Mouse (Mus musculus): ENCODE measurements around the gene Tsc2. TPM values are rescaled to one million over a fixed set of nuclear protein-coding genes. Genes with fewer than 3 reads are reported as not detected.

Gene Tsc2
- polyA plus RNA-seq, 1 experiment from 2014 or later, result 23.7 TPM

GRCm38 (mm10) chr17:24644030-24644715 is 11.7 kb upstream of the Tsc2 start:
- peaks cover 2% of the 10 kb centered on the region for H3K4me1 ChIP-seq (ENCODE audit: control insufficient read depth, low read depth, low read length)
- peaks cover 11% of the 10 kb centered on the region for H3K27me3 ChIP-seq (ENCODE audit: control insufficient read depth, insufficient read depth, low read depth, low read length)
- no peak overlapping the region for H3K4me3 ChIP-seq (ENCODE audit: low read depth, low read length)
- 40% methylated on average over 7 of the region's 7 CpGs for WGBS (ENCODE audit: insufficient replicate concordance)
- no peak overlapping the region for H3K9ac ChIP-seq (ENCODE audit: low read depth, low read length)
- no peak overlapping the region for H3K4me2 ChIP-seq (ENCODE audit: low read depth, low read length)
- ATAC-seq (ENCODE audit: low read depth), result peak; percentile 25; the same call in 1 of the 2 replicates
- H3K36me3 ChIP-seq (ENCODE audit: control insufficient read depth, insufficient read depth), result no peaks in the 10 kb centered on the region
- no peaks in the 10 kb centered on the region for H3K9me3 ChIP-seq (replicated peaks; ENCODE audit: control insufficient read depth, low read length)
- no peak overlapping the region for H3K27ac ChIP-seq (ENCODE audit: low read length)

GRCm38 (mm10) chr17:24642791-24643343 is 10.4 kb upstream of the Tsc2 start:
- H3K27me3 ChIP-seq (ENCODE audit: control insufficient read depth, insufficient read depth, low read depth, low read length), result no peaks in the 10 kb centered on the region
- H3K9me3 ChIP-seq (replicated peaks; ENCODE audit: control insufficient read depth, low read length), result no peaks in the 10 kb centered on the region
- H3K4me1 ChIP-seq (ENCODE audit: control insufficient read depth, low read depth, low read length), result peaks cover 2% of the 10 kb centered on the region
- H3K9ac ChIP-seq (ENCODE audit: low read depth, low read length), result no peak overlapping the region
- H3K36me3 ChIP-seq (ENCODE audit: control insufficient read depth, insufficient read depth), result no peaks in the 10 kb centered on the region
- ATAC-seq (ENCODE audit: low read depth), result no peak
- no peak overlapping the region for H3K27ac ChIP-seq (ENCODE audit: low read length)
- no peak overlapping the region for H3K4me2 ChIP-seq (ENCODE audit: low read depth, low read length)
- H3K4me3 ChIP-seq (ENCODE audit: low read depth, low read length), result no peak overlapping the region
- WGBS (ENCODE audit: insufficient replicate concordance), result 74% methylated on average over 6 of the region's 6 CpGs

DNA sequence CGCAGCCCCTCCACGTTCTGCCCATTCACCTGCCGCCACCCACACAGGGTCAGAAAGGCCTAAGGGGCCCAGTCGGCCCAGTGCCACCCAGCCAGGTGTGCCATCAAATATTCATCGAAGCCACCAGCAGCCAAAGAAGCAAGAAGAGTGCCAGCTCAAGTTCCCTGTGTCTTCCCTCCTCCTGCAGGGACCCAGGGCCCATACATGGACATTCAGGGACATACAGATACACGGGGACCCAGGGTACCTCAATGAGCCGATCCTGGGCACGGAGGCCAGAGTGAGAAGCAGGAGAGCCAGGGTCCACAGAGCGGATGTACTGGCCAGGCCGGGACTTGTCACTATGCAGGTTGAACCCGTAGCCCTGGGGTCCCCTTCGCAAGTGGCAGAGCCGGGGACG is 9.5 kb upstream of the Tsc2 start:
- no peak for ATAC-seq (ENCODE audit: low read depth)
- H3K4me1 ChIP-seq (ENCODE audit: control insufficient read depth, low read depth, low read length), result peaks cover 3% of the 10 kb centered on the region
- H3K4me3 ChIP-seq (ENCODE audit: low read depth, low read length), result no peak overlapping the region
- no peaks in the 10 kb centered on the region for H3K36me3 ChIP-seq (ENCODE audit: control insufficient read depth, insufficient read depth)
- 76% methylated on average over 14 of the region's 14 CpGs for WGBS (ENCODE audit: insufficient replicate concordance)
- H3K27ac ChIP-seq (ENCODE audit: low read length), result no peak overlapping the region
- H3K4me2 ChIP-seq (ENCODE audit: low read depth, low read length), result no peak overlapping the region
- no peaks in the 10 kb centered on the region for H3K27me3 ChIP-seq (ENCODE audit: control insufficient read depth, insufficient read depth, low read depth, low read length)
- H3K9me3 ChIP-seq (replicated peaks; ENCODE audit: control insufficient read depth, low read length), result no peaks in the 10 kb centered on the region
- H3K9ac ChIP-seq (ENCODE audit: low read depth, low read length), result no peak overlapping the region

- Histone ChIP-seq H3K4me1 (ENCODE audit: control insufficient read depth, low read depth, low read length) (peaks cover 8% of the 10 kb centered on the region), H3K27ac (ENCODE audit: low read length) (no peak overlapping the region), H3K9me3 (replicated peaks; ENCODE audit: control insufficient read depth, low read length) (no peaks in the 10 kb centered on the region), H3K36me3 (ENCODE audit: control insufficient read depth, insufficient read depth) (no peaks in the 10 kb centered on the region), H3K4me3 (ENCODE audit: low read depth, low read length) (no peak overlapping the region), H3K27me3 (ENCODE audit: control insufficient read depth, insufficient read depth, low read depth, low read length) (no peaks in the 10 kb centered on the region), H3K4me2 (ENCODE audit: low read depth, low read length) (no peak overlapping the region), H3K9ac (ENCODE audit: low read depth, low read length) (no peak overlapping the region)
- no peak for ATAC-seq (ENCODE audit: low read depth)
- WGBS (ENCODE audit: insufficient replicate concordance), result 88% methylated on average over 15 of the region's 15 CpGs
Measured at GRCm38 (mm10) chr17:24640581-24640980, 8.2 kb upstream of the Tsc2 start.

- ATAC-seq (ENCODE audit: low read depth), result no peak
- H3K9me3 ChIP-seq (replicated peaks; ENCODE audit: control insufficient read depth, low read length), result no peaks in the 10 kb centered on the region
- H3K36me3 ChIP-seq (ENCODE audit: control insufficient read depth, insufficient read depth), result no peaks in the 10 kb centered on the region
- WGBS (ENCODE audit: insufficient replicate concordance), result 75% methylated on average over 7 of the region's 7 CpGs
- H3K4me3 ChIP-seq (ENCODE audit: low read depth, low read length), result no peak overlapping the region
- H3K9ac ChIP-seq (ENCODE audit: low read depth, low read length), result no peak overlapping the region
- no peak overlapping the region for H3K27ac ChIP-seq (ENCODE audit: low read length)
- no peak overlapping the region for H3K4me2 ChIP-seq (ENCODE audit: low read depth, low read length)
- peaks cover 8% of the 10 kb centered on the region for H3K4me1 ChIP-seq (ENCODE audit: control insufficient read depth, low read depth, low read length)
- H3K27me3 ChIP-seq (ENCODE audit: control insufficient read depth, insufficient read depth, low read depth, low read length), result no peaks in the 10 kb centered on the region
Measured at GRCm38 (mm10) chr17:24640119-24640518, 7.7 kb upstream of the Tsc2 start.

DNA sequence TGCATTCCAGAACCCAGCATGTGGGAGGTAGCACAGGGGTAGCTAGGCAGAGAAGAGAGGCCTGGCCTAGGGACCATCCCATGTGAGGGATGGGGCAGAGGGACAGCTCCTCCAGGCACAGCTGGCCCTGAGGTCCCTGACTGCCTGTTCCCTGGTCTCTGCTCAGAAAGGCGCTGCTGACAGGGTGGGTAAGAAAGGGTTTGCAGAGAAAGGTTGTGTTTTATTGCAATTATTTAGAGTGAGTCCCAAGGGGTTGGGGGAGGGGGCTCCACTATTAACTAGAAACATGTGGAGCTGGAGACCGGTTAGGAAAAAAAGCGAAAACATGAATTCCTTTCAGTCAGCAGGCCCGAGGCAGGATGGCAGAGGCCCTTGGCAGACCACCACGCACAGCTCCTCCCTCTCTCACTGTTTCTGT is 7.2 kb upstream of the Tsc2 start:
- Histone ChIP-seq H3K4me1 (ENCODE audit: control insufficient read depth, low read depth, low read length) (peaks cover 6% of the 10 kb centered on the region), H3K27me3 (ENCODE audit: control insufficient read depth, insufficient read depth, low read depth, low read length) (no peaks in the 10 kb centered on the region), H3K27ac (ENCODE audit: low read length) (no peak overlapping the region), H3K4me2 (ENCODE audit: low read depth, low read length) (no peak overlapping the region), H3K4me3 (ENCODE audit: low read depth, low read length) (no peak overlapping the region), H3K9me3 (replicated peaks; ENCODE audit: control insufficient read depth, low read length) (no peaks in the 10 kb centered on the region), H3K36me3 (ENCODE audit: control insufficient read depth, insufficient read depth) (no peaks in the 10 kb centered on the region), H3K9ac (ENCODE audit: low read depth, low read length) (no peak overlapping the region)
- 78% methylated on average over 5 of the region's 5 CpGs for WGBS (ENCODE audit: insufficient replicate concordance)
- no peak for ATAC-seq (ENCODE audit: low read depth)

GRCm38 (mm10) chr17:24638840-24639239 is 6.4 kb upstream of the Tsc2 start:
- Histone ChIP-seq H3K9me3 (replicated peaks; ENCODE audit: control insufficient read depth, low read length) (no peaks in the 10 kb centered on the region), H3K27me3 (ENCODE audit: control insufficient read depth, insufficient read depth, low read depth, low read length) (no peaks in the 10 kb centered on the region), H3K36me3 (ENCODE audit: control insufficient read depth, insufficient read depth) (no peaks in the 10 kb centered on the region), H3K4me2 (ENCODE audit: low read depth, low read length) (no peak overlapping the region), H3K4me3 (ENCODE audit: low read depth, low read length) (no peak overlapping the region), H3K4me1 (ENCODE audit: control insufficient read depth, low read depth, low read length) (peaks cover 6% of the 10 kb centered on the region), H3K9ac (ENCODE audit: low read depth, low read length) (no peak overlapping the region), H3K27ac (ENCODE audit: low read length) (no peak overlapping the region)
- no peak for ATAC-seq (ENCODE audit: low read depth)
- WGBS (ENCODE audit: insufficient replicate concordance), result 65% methylated on average over 9 of the region's 9 CpGs

GRCm38 (mm10) chr17:24638214-24638613 is 5.8 kb upstream of the Tsc2 start:
- Histone ChIP-seq H3K9me3 (replicated peaks; ENCODE audit: control insufficient read depth, low read length) (no peaks in the 10 kb centered on the region), H3K4me3 (ENCODE audit: low read depth, low read length) (no peak overlapping the region), H3K4me2 (ENCODE audit: low read depth, low read length) (no peak overlapping the region), H3K27ac (ENCODE audit: low read length) (no peak overlapping the region), H3K9ac (ENCODE audit: low read depth, low read length) (no peak overlapping the region), H3K4me1 (ENCODE audit: control insufficient read depth, low read depth, low read length) (peaks cover 12% of the 10 kb centered on the region), H3K36me3 (ENCODE audit: control insufficient read depth, insufficient read depth) (no peaks in the 10 kb centered on the region), H3K27me3 (ENCODE audit: control insufficient read depth, insufficient read depth, low read depth, low read length) (no peaks in the 10 kb centered on the region)
- no peak for ATAC-seq (ENCODE audit: low read depth)
- WGBS (ENCODE audit: insufficient replicate concordance), result 72% methylated on average over 4 of the region's 4 CpGs

DNA sequence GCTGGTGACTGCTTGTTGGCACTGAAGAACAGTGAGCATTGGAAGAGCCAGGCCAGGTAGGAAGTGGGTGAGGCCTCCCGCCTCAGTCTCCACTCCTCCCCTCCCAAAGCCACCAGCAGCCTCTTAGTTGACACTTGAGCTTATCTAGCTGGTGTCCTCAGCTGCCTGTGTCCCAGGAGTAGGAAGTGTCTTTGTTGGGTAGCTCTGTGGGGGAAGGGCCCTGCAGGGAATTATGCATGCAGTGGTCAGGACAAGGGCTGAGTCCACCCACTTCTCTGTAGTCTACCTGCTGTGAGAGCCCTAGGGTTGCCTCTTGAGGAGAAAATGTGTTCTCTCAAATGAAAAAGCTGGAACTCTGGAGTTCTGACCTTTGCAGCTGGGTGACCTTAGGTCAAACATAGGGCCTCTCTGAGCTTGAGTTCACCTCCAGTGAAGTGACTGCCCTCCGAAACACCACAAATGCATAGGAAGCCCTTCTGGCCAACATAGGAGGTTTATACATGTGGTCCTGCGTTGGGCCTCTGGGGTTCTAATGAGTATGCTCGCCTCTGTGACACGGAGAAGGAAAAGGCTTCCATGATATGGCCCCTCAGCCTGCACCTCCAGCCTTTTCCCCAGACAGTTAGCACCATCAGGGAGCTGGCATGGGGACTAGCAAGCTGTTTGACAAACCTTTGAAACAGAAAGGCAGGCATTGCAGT is 4.5 kb upstream of the Tsc2 start:
- WGBS (ENCODE audit: insufficient replicate concordance), result 52% methylated on average over 5 of the region's 5 CpGs
- ATAC-seq (ENCODE audit: low read depth), result no peak
- no peaks in the 10 kb centered on the region for H3K27me3 ChIP-seq (ENCODE audit: control insufficient read depth, insufficient read depth, low read depth, low read length)
- H3K4me3 ChIP-seq (ENCODE audit: low read depth, low read length), result no peak overlapping the region
- H3K27ac ChIP-seq (ENCODE audit: low read length), result no peak overlapping the region
- no peaks in the 10 kb centered on the region for H3K36me3 ChIP-seq (ENCODE audit: control insufficient read depth, insufficient read depth)
- H3K9me3 ChIP-seq (replicated peaks; ENCODE audit: control insufficient read depth, low read length), result no peaks in the 10 kb centered on the region
- H3K4me1 ChIP-seq (ENCODE audit: control insufficient read depth, low read depth, low read length), result peaks cover 21% of the 10 kb centered on the region
- no peak overlapping the region for H3K9ac ChIP-seq (ENCODE audit: low read depth, low read length)
- no peak overlapping the region for H3K4me2 ChIP-seq (ENCODE audit: low read depth, low read length)
